Mouse (Mus musculus): ENCODE data around the gene Asb6. TPM values are rescaled to one million over a fixed set of nuclear protein-coding genes. Genes with fewer than 3 reads are reported as not detected.
A peak's percentile ranks its signal among the peaks of the same experiment; 100 is the strongest.

Gene Asb6
- total and polyA plus RNA-seq, 3 experiments, result 21.9 to 30.0 (median 23.7) TPM

DNA sequence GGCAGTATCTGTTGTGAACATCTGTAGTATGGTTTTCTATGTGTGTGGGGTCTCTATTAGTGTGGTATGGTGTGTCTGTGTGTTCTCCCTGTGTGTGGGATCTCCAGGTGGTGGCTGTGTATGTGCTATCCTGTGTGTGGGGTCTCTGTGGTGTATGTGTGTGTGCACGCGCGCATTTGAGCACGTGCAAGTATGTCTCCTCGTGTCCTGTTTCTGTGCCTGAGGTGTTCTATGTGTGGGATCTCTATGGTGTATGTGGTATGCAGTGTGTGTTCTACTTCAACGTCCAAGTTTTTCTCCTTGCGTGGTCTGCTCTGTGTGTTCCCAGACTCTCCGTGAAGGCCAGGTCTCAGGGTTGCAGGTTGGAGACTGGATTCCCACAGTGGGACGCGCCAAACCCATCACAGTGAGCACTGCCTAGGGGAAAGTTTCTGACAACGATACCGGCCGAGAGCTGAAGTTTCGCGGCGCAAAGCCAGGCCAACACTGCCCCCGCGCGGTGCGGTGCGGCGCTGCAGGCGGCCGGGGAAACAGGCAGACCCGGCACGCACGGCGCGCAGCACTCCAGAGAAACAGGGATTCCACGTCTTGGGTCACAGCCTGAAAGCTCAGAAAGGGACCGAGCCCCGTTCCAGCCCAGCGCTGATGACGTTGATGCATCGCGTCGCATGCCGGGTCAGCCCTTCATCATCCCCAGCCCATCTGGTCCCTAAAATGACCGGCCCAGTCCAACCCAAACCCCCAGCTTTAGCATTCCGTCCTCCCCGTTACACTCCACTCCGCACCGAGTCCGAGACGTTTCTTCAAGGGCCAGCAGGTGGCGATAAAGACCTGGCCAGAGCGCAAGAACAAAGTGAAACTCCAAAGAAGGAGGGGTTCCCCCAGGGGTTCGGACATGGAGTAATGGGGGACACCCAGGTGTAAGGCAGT is 35.7 kb downstream of the Asb6 start (continued):
- TF ChIP-seq ETS1 (conservative IDR thresholded peaks at IDR 0.05; ENCODE audit: low read depth, low read length) (peak; percentile 30; the same call in 1 of the 2 replicates), MAZ (IDR thresholded peaks at IDR 0.05; ENCODE audit: low read depth, low read length) (peak; percentile 77; the same call in 1 of the 2 replicates), TCF12 (IDR thresholded peaks at IDR 0.05; ENCODE audit: low read depth, low read length) (no peak), JUND (conservative IDR thresholded peaks at IDR 0.05; ENCODE audit: low read depth, low read length) (no peak), POLR2A (IDR thresholded peaks at IDR 0.05; ENCODE audit: low read depth, low read length) (no peak), ZC3H11A (IDR thresholded peaks at IDR 0.05; ENCODE audit: low read depth, low read length) (peak; percentile 94), IRF4 (IDR thresholded peaks at IDR 0.05; ENCODE audit: low read depth, low read length) (peak; percentile 52; the same call in 1 of the 2 replicates), ZMIZ1 (IDR thresholded peaks at IDR 0.05; ENCODE audit: low read depth, low read length) (no peak; the same call in 1 of the 2 replicates), MAFK (IDR thresholded peaks at IDR 0.05; ENCODE audit: insufficient replicate concordance, low read length) (no peak), MAX (IDR thresholded peaks at IDR 0.05; ENCODE audit: low read length) (peak; percentile 53; the same call in 1 of the 2 replicates), KAT2A (IDR thresholded peaks at IDR 0.05; ENCODE audit: insufficient replicate concordance, low read length) (no peak), CHD2 (IDR thresholded peaks at IDR 0.05; ENCODE audit: low read length) (no peak), UBTF (IDR thresholded peaks at IDR 0.05; ENCODE audit: low read depth, low read length) (no peak)

DNA sequence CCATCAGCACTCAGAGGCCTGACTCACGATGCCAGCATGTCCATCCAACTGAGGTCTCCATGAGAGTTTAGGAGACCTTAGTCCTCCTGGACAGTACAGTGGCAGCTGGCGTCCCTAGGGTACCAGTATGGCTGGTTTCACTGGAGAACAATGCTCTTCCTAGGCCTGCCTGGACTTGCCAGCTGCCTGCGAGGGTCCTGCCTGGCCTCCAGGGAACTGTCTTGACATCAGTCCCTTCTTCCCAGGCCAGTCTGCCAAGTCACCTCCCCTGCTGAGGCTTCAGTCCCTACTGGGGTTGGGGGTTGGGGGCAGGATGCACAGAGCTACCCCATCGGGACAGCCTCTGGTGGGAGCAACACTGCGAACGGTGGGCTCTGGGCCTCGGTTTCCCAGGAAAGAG is 38.1 kb downstream of the Asb6 start:
- DNase-seq (ENCODE audit: extremely low read depth), result no peak
- Histone ChIP-seq H3K9ac (ENCODE audit: insufficient read depth, low read depth) (no peak overlapping the region), H3K36me3 (replicated peaks in 1 of 2; ENCODE audit: control insufficient read depth in 1 of 2, insufficient read depth in 1 of 2, low read length in 1 of 2) (no peaks in the 10 kb centered on the region), H3K79me2 (replicated peaks; ENCODE audit: control insufficient read depth, extremely low read depth, insufficient read depth, poor library complexity, severe bottlenecking) (no peaks in the 10 kb centered on the region), H3K9me3 (replicated peaks; ENCODE audit: low read length) (no peaks in the 10 kb centered on the region), H3K4me2 (ENCODE audit: insufficient read depth, low read depth, poor library complexity, severe bottlenecking) (no peak overlapping the region), H3K27me3 (replicated peaks) (peaks cover 11% of the 10 kb centered on the region), H3K27ac (ENCODE audit: insufficient read depth, low read depth) (no peak overlapping the region), H3K4me3 (replicated peaks in 1 of 3; ENCODE audit: low read depth in 2 of 3, low read length in 2 of 3, poor library complexity in 1 of 3) (no peak overlapping the region), H3K4me1 (ENCODE audit: control insufficient read depth in 1 of 2, insufficient read depth in 2 of 2) (peaks cover 11 to 35% of the 10 kb centered on the region in 2 experiments)
- no peak for TF ChIP-seq HCFC1 (IDR thresholded peaks at IDR 0.05; ENCODE audit: low read depth, low read length)
- no peak for TF ChIP-seq POLR2A (IDR thresholded peaks at IDR 0.05; ENCODE audit: low read depth, low read length)
- TF ChIP-seq EP300 (IDR thresholded peaks at IDR 0.05; ENCODE audit: low read length), result 0 out of 2 replicates have a peak, but pooled peaks have one; percentile 15
- TF ChIP-seq USF1 (IDR thresholded peaks at IDR 0.05; ENCODE audit: low read depth, low read length), result no peak
- no peak for TF ChIP-seq ZKSCAN1 (IDR thresholded peaks at IDR 0.05; ENCODE audit: borderline replicate concordance, low read depth, low read length)
- no peak for TF ChIP-seq CTCF (conservative IDR thresholded peaks at IDR 0.05 in 1 of 2, IDR thresholded peaks at IDR 0.05 in 1 of 2; ENCODE audit: low read depth in 2 of 2, low read length in 2 of 2)
- no peak for TF ChIP-seq TCF12 (IDR thresholded peaks at IDR 0.05; ENCODE audit: low read depth, low read length)
- TF ChIP-seq JUND (conservative IDR thresholded peaks at IDR 0.05; ENCODE audit: low read depth, low read length), result no peak
- dilution Hi-C loops (cut with MboI; ENCODE audit: extremely low pct_ligation_motif_present, extremely low pct_unique_long_range_greater_than_20kb, low sequenced_read_pairs) (no loop called here), in situ Hi-C loops (cut with MboI; ENCODE audit: low pct_ligation_motif_present, low pct_unique_long_range_greater_than_20kb, low sequenced_read_pairs) (loop anchor here (5.0 kb wide), 2 partner anchors 70 to 355 kb away; no protein-coding TSS in a partner anchor)
